Mouse (Mus musculus) liver, embryonic 14.5 days (tissue): ENCODE measurements around the gene Abcg5. TPM values are rescaled to one million over a fixed set of nuclear protein-coding genes. Genes with fewer than 3 reads are reported as not detected.

ENCODE experiments used
- ATAC-seq: fragments of 200-750 bp; cut with Nextera tagmentation; 2 replicates; pipeline ENCODE4 v1.8.0; 2017; ENCODE audit warnings: moderate number of reproducible peaks, mild to moderate bottlenecking, moderate library complexity; ENCODE audit not compliant: insufficient read depth
- DNase-seq, 3 experiments: peaks; one replicate each; pipeline ENCODE4 v3.0.0-alpha.2; 2012 to 2013; ENCODE audit warnings: low read depth in 3 of 3, low spot score in 3 of 3
- H3K27ac ChIP-seq: fragments of 300-500 bp; sonication (generic); 2 replicates; pipeline ENCODE4 v1.5.1; 2014; ENCODE audit warnings: moderate library complexity, mild to moderate bottlenecking, control low read depth, inconsistent platforms
- H3K27me3 ChIP-seq: fragments of 300-500 bp; sonication (generic); 2 replicates; pipeline ENCODE4 v1.6.1; 2014; ENCODE audit warnings: mild to moderate bottlenecking, low read length, moderate library complexity; ENCODE audit not compliant: control insufficient read depth, insufficient read depth
- H3K36me3 ChIP-seq: fragments of 300-500 bp; sonication (generic); replicated peaks from 2 replicates; pipeline ENCODE4 v1.6.1; 2014; ENCODE audit warnings: low read depth; ENCODE audit not compliant: control insufficient read depth, insufficient read depth
- H3K4me1 ChIP-seq, 2 experiments: fragments of 200-500 bp in 1 of 2; fragments of 300-500 bp in 1 of 2; sonication (generic) in 1 of 2; replicated peaks; 2 replicates each; pipeline ENCODE4 v1.6.1; 2012 to 2014; ENCODE audit warnings: antibody characterized with exemption in 1 of 2, inconsistent platforms in 1 of 2, low read length in 1 of 2; ENCODE audit not compliant: control insufficient read depth in 2 of 2, insufficient read depth in 2 of 2
- H3K4me2 ChIP-seq: fragments of 300-500 bp; sonication (generic); 2 replicates; pipeline ENCODE4 v1.6.1; 2014; ENCODE audit warnings: low read depth, mild to moderate bottlenecking, control low read depth, moderate library complexity
- H3K4me3 ChIP-seq, 2 experiments: fragments of 200-500 bp in 1 of 2; fragments of 300-500 bp in 1 of 2; sonication (generic) in 1 of 2; 2 replicates each; pipeline ENCODE4 v1.5.1; 2012 to 2014; ENCODE audit warnings: low read depth in 2 of 2, low read length in 2 of 2, mild to moderate bottlenecking in 2 of 2, control low read depth in 1 of 2, inconsistent platforms in 1 of 2, moderate library complexity in 1 of 2; ENCODE audit not compliant: insufficient read depth in 1 of 2
- H3K9ac ChIP-seq: fragments of 300-500 bp; sonication (generic); replicated peaks from 2 replicates; pipeline ENCODE4 v1.6.1; 2014; ENCODE audit warnings: mild to moderate bottlenecking, control low read depth, moderate library complexity
- H3K9me3 ChIP-seq: fragments of 300-500 bp; sonication (generic); 2 replicates; pipeline ENCODE4 v1.6.1; 2016; ENCODE audit warnings: low read length, mixed read lengths; ENCODE audit not compliant: control insufficient read depth
- CTCF ChIP-seq: IDR thresholded peaks from 2 replicates; pipeline ENCODE4 v1.5.1; 2016; ENCODE audit warnings: antibody characterized with exemption, low read depth, control low read depth
- EP300 ChIP-seq: IDR thresholded peaks from 2 replicates; pipeline ENCODE4 v1.6.1; 2016; ENCODE audit warnings: antibody characterized with exemption, low read depth
- WGBS: fragments of 180-500 bp; shearing (Covaris S2); extraction: QIAGEN DNeasy Blood & Tissue Kit; methylation state at CpG from one replicate; pipeline ENCODE4 v1.1.7; 2014; ENCODE audit not compliant: insufficient replicate concordance; 5-methylcytosine and 5-hydroxymethylcytosine counted together
- polyA plus RNA-seq, 2 experiments: library from polyadenylated mRNA; depleted of rRNA in 1 of 2; stranded (reverse) in 1 of 2; unstranded in 1 of 2; fragments of >200 nt; fragmentation: Nextera tagmentation in 1 of 2; extraction: Ambion mirVana in 1 of 2; gene quantifications; 2 replicates each; pipeline versions ENCODE4 v1.2.1 to v1.2.3; 2012 to 2014

Abcg5 gene
- polyA plus RNA-seq, 2 experiments, result 0.33 TPM

DNA sequence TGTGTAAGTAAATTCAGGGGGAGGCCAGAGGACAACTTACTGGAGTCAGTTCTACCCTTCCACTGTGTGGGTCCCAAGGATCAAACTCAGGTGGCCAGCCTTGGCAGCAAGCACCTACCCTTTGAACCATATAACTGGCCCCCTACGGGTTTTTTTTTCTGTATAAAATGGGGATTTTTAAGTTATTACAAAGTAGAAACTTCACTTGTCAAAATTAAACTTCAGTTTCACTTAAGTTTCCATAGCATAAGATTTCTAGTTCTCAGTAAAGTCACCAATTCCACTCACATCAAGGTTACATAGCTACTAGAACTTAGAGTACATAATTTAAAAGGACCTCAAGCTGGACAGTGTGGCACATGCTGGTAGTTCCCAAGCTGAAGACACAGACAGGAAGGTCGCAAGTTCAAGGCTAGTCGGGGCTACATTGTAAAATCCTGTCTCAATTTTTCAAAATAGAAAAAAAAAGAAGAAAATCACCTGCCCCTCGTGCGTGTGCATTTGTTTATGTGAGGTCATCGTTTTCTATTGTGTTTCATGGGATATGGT is 66.2 kb downstream of the Abcg5 start:
- 60% methylated on average over 6 of the region's 6 CpGs for WGBS
- Histone ChIP-seq H3K27me3 (no peaks in the 10 kb centered on the region), H3K27ac (no peak overlapping the region), H3K9ac (no peak overlapping the region), H3K4me1 (0 out of 4 replicates have a peak, but pooled peaks cover 0 to 2% of the 10 kb centered on the region in 2 experiments), H3K9me3 (no peaks in the 10 kb centered on the region; the same call in 1 of the 2 replicates), H3K4me2 (no peak overlapping the region), H3K4me3 (no peak overlapping the region), H3K36me3 (no peaks in the 10 kb centered on the region)
- no peak for DNase-seq
- ATAC-seq, result no peak
- no peak for TF ChIP-seq CTCF

DNA sequence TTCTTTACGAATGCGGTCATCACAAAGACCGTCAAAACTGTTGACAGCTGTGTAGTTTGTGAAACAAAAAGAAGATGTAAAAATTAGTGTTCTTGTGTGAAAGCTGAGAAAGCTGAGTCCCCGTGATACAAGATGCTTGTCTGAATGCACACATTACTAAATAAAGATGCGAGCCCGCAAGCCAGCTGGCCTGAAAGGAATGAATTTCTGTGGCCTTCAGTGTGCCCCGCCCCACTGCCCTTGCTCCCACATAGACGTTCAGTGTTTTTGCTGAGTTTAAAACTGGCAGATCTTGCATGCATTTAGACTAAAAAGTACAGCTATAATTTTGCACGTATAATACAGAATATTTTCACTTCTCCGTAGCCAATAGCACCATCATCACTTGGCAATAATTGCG is 67.0 kb downstream of the Abcg5 start:
- DNase-seq, result no peak

DNA sequence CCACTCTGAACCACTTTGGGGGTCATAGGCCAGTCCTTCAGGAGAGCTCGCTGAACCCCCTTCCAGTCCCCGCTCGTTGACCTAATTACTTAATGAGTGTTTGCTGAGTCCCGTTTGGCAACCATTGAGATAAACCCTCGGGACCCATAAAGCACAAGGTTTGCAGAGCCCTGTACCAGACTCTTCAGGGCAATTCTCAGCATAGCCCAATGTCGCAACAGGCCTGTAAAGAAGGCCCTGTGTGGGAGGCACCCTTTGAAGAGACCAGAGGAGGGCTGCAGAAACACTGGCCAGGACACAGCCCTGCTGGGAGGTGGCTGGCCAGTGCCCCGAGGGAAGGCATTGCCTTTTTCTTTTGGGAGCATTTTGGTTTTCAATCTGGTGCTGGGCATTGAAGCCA is 70.8 kb downstream of the Abcg5 start:
- WGBS, result 45% methylated on average over 7 of the region's 7 CpGs
- no peaks in the 10 kb centered on the region for H3K27me3 ChIP-seq
- no peak overlapping the region for H3K4me3 ChIP-seq
- no peak overlapping the region for H3K9ac ChIP-seq
- TF ChIP-seq EP300 (no peak), CTCF (no peak)
- DNase-seq (no peak), ATAC-seq (no peak)
- no peaks in the 10 kb centered on the region for H3K36me3 ChIP-seq
- H3K27ac ChIP-seq, result no peak overlapping the region
- H3K4me2 ChIP-seq, result no peak overlapping the region
- no peaks in the 10 kb centered on the region for H3K4me1 ChIP-seq
- no peaks in the 10 kb centered on the region; the same call in 1 of the 2 replicates for H3K9me3 ChIP-seq

More for the DNA sequence above, 67.0 kb downstream of the Abcg5 start:
- H3K4me3 ChIP-seq, result no peak overlapping the region
- H3K4me2 ChIP-seq, result no peak overlapping the region
- no peak for ATAC-seq
- H3K4me1 ChIP-seq, result 0 out of 4 replicates have a peak, but pooled peaks cover 0 to 2% of the 10 kb centered on the region in 2 experiments
- no peaks in the 10 kb centered on the region for H3K36me3 ChIP-seq
- H3K9ac ChIP-seq, result no peak overlapping the region
- no peaks in the 10 kb centered on the region; the same call in 1 of the 2 replicates for H3K9me3 ChIP-seq
- H3K27me3 ChIP-seq, result no peaks in the 10 kb centered on the region
- TF ChIP-seq CTCF (no peak), EP300 (no peak)
- no peak overlapping the region for H3K27ac ChIP-seq
- 74% methylated on average over 11 of the region's 11 CpGs for WGBS

DNA sequence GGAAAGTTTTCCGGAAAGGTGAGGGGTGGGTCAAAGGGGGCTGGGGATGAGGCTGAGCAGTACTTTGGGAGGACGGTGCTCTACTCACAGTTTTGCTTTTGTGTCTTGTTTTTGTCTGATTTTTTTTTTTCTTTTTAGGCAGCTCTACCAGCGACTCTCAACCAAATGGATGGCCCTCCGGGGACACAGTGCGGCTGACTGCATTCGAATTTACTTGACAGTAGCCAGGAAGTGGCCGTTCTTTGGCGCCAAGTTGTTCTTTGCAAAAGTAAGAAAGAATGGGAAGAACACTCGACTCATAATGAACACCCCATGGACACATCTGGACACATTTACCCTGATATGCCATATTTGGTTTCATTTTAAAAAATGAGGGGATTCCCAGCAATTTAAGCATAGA is 71.3 kb downstream of the Abcg5 start:
- Histone ChIP-seq H3K4me2 (no peak overlapping the region), H3K9ac (no peak overlapping the region), H3K9me3 (no peaks in the 10 kb centered on the region; the same call in 1 of the 2 replicates), H3K36me3 (no peaks in the 10 kb centered on the region), H3K4me1 (no peaks in the 10 kb centered on the region), H3K27me3 (no peaks in the 10 kb centered on the region), H3K27ac (no peak overlapping the region), H3K4me3 (no peak overlapping the region)
- TF ChIP-seq EP300 (no peak), CTCF (no peak)
- no peak for DNase-seq
- no peak for ATAC-seq
- 66% methylated on average over 9 of the region's 9 CpGs for WGBS

DNA sequence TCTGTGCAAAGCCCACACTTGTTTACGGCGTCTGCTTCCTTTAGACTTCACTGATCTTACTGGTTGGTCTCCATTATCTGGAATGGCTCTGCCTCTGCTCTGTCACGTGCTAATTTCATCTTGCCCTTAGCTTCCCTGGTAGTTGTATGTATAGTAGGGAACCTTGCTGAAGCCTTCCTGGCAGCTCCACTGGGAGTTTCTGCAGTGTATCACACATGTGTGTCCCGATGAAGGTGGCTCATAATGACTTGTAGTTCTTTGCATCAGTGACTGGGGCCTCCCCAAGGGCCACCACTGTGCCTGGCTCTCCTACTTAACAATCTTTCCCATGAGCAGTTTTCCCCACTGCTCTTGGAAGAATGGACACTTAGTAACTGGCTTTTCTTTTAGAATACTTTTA is 74.2 kb downstream of the Abcg5 start:
- Histone ChIP-seq H3K4me2 (no peak overlapping the region), H3K27ac (no peak overlapping the region), H3K27me3 (no peaks in the 10 kb centered on the region), H3K4me1 (no peaks in the 10 kb centered on the region), H3K4me3 (no peak overlapping the region), H3K9ac (no peak overlapping the region), H3K36me3 (no peaks in the 10 kb centered on the region), H3K9me3 (no peaks in the 10 kb centered on the region; the same call in 1 of the 2 replicates)
- ATAC-seq, result no peak
- TF ChIP-seq CTCF (no peak), EP300 (no peak)
- 49% methylated on average over 4 of the region's 4 CpGs for WGBS
- DNase-seq, result no peak

Other genes starting within 250 kb of the Abcg5 start
- 2.2 and 2.5 TPM in 2 replicates for gene Thada, start 216.8 kb downstream of the Abcg5 start, polyA plus RNA-seq (2012; rRNA removed)
- 2.0 and 2.8 TPM in 2 replicates for gene Thada, start 216.8 kb downstream of the Abcg5 start, polyA plus RNA-seq (2014; fragmentation: Nextera tagmentation; extraction: Ambion mirVana)
- gene Plekhh2, start 171.1 kb downstream of the Abcg5 start, polyA plus RNA-seq (2012; rRNA removed), result 0.29 and 0.37 TPM in 2 replicates
- 0.22 and 0.29 TPM in 2 replicates for gene Plekhh2, start 171.1 kb downstream of the Abcg5 start, polyA plus RNA-seq (2014; fragmentation: Nextera tagmentation; extraction: Ambion mirVana)
- gene Dync2li1, start 56.5 kb downstream of the Abcg5 start, polyA plus RNA-seq (2012; rRNA removed), result 0.39 and 1.1 TPM in 2 replicates
- gene Dync2li1, start 56.5 kb downstream of the Abcg5 start, polyA plus RNA-seq (2014; fragmentation: Nextera tagmentation; extraction: Ambion mirVana), result 1.5 and 1.8 TPM in 2 replicates
- 0.57 and 0.84 TPM in 2 replicates for gene Abcg8, start 6.7 kb downstream of the Abcg5 start, polyA plus RNA-seq (2012; rRNA removed)
- 0.70 and 1.00 TPM in 2 replicates for gene Abcg8, start 6.7 kb downstream of the Abcg5 start, polyA plus RNA-seq (2014; fragmentation: Nextera tagmentation; extraction: Ambion mirVana)
- gene Lrpprc, start 107.8 kb upstream of the Abcg5 start, polyA plus RNA-seq (2012; rRNA removed), result 11.7 and 23.7 TPM in 2 replicates
- 31.8 and 37.4 TPM in 2 replicates for gene Lrpprc, start 107.8 kb upstream of the Abcg5 start, polyA plus RNA-seq (2014; fragmentation: Nextera tagmentation; extraction: Ambion mirVana)